Mouse (Mus musculus): ENCODE results near the gene Tomm20.
"Not testable (repeated sequence)": the region's sequence is repeated elsewhere in the genome, so short reads cannot be mapped to it uniquely, and the experiment has no call there.

Gene Tomm20

DNA sequence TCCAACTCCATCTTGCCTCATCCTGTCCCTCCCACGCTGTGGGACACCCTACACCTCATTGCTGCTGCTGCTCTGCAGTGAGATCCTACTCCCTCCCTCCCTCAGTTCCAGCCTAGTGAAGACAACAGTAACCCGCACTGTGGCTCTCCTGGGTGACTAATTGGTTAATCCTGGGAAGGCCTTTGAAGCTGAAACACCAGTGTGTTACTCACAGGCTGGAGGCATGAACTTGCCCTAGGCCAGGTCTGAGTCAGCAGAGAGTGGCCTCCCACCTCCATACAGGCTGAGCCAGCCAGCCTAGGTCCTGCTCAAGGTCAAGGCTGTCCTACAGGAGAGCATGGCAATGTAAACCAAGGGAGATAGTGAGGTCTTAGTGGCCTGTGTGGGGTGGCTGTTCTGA, 26.4 kb downstream of the Tomm20 start:
- no peak for DNase-seq (ENCODE audit: low read depth, low spot score)

DNA sequence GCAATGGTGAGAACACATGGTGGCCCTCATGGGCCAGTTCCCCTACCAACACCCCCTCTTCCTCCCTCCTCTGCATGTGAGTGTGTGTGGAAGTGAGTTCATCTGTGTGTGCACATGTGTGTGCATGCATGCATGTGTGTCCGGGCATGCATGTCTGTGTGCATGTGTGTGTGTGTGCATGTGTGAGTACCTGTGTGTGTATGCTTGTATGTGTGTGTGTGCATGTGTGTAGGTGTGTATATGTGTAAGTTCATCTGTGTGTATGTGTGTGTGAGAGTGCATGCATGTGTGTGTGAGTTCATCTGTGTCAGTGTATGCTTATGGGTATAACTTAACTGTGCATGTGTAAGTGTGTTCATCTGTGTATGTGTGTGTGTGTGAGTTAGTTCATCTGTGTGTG, 27.3 kb downstream of the Tomm20 start:
- no peak for DNase-seq (ENCODE audit: low read depth, low spot score)

DNA sequence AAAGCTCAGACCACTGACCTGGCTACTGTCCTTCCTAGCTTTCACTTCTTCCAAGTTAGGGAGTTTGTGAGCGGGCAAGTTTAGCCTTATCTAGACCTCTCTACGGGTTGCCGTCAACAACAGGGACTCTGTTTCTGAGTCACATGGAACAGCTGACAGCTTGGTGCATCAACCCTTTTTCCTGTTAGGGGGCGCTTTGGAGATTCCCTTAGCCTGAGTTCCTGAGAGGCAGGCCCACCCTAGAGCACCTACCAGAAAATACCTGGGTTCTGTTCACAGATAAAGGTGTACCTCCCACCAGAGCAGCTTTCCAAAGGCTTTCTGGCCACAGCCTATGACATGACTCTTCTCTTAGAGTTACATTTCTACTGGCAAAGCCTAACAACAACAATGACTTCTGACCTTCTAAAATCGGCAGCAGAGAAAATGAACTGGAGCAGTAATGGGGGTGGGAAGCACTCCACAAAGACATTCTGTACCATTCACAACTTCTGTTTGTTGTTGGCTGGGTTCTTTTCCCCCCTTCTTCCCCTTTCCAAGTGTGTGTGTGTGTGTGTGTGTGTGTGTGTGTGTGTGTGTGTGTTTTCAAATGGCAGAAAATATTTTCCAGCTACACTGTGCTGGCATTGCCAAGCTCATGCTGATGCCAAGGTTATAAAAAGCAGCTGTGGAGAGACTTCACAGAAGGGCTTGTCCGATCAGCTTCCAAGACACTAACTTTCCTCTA, 28.3 kb downstream of the Tomm20 start:
- no peak for DNase-seq (ENCODE audit: low read depth, low spot score)

DNA sequence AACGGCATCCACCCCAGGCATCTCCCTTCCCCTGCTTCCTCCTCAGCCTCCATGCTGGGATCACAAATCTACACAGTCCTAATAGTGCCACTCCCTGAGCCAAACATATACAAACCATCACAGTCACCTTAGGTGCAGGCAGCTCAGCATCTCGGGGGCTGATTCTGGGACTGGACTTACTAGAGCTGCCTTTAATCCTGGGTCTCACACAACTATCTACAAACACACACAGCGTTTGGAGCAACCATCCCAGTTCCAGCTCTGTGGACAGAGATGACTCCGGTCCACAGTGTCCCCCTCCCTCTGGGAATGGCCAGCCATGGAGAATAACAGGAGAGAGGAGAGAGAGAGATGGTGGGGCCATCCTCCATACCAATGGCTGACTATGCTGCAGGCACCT, 29.0 kb downstream of the Tomm20 start:
- DNase-seq (ENCODE audit: low read depth, low spot score), result no peak

DNA sequence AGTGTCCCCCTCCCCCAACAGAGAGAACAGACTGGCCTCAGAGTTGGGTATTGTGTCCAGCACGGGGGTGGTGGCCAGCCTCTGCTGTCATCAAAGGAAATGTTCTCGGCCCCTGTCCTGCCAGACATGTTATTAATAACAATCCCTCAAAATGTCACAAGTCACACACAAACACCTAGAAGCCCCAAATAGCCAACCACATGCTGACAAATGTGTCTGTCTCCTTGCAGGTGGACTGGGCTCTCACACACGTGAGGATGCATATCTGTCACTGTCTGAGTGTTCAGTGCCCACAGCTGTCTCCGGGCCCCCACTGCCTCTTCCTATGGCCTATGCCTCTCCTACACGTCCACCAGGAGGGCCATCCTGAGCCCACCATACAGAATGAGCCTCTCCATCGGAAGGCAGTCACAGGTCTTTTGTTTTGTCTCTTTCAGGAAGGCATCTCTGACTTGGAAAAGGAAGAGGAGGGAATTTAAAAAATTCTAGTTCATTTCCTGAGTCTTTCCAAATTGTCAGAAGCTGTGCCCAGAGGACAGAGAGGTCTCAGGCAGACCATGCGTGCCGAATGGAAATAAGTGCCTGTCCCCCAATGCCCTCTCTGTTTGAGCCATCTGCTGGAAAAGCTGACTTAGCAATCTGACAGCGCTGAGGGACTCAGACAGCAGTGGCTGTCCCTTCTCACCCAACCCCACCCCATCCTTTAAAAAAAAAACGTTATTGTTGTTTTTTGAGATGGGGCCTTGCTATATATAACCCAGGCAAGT, 30.9 kb downstream of the Tomm20 start:
- DNase-seq (ENCODE audit: low read depth, low spot score), result no peak

DNA sequence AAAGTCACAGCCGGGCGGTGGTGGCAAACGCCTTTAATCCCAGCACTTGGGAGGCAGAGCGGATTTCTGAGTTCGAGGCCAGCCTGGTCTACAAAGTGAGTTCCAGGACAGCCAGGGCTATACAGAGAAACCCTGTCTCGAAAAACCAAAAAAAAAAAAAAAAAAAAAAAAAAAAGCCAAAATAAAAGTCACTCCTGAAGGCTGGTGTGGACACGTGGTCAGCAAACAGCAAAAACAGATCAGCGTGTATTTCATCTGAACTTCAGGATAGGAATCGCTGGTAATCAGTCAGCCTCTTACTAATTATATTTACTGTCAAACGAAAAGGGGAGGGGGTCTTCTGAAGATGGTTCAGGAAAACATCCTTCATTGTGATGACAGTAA, 31.5 kb downstream of the Tomm20 start:
- not testable (repeated sequence) for DNase-seq (ENCODE audit: low read depth, low spot score)

GRCm38 (mm10) chr8:126913241-126914106, 32.2 kb downstream of the Tomm20 start:
- no peak for DNase-seq (ENCODE audit: low read depth, low spot score)

GRCm38 (mm10) chr8:126909371-126909802, 36.3 kb downstream of the Tomm20 start:
- no peak for DNase-seq (ENCODE audit: low read depth, low spot score)

- no peak for DNase-seq (ENCODE audit: low read depth, low spot score)
Observed at GRCm38 (mm10) chr8:126908805-126909204, 36.8 kb downstream of the Tomm20 start.

DNA sequence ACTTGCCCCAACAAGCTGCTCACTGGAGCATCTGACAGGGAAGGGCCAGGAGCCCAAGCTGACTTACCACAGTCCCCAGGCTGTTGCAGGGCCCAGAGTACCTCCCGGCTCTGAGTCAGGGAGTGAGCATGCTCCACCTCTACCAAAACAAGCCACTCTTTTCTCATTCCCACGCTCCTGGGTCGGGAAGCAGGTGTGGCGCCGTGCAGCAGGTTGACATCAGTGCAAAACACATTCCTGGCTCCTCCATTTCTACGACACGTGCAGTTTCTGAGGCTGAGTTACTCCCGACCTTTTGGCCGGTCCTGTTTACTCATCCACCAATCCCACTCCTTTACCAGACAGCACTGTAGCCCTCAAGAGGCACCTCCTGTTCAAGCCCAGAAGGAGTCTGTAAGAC, 37.7 kb downstream of the Tomm20 start:
- no peak for DNase-seq (ENCODE audit: low read depth, low spot score)

DNA sequence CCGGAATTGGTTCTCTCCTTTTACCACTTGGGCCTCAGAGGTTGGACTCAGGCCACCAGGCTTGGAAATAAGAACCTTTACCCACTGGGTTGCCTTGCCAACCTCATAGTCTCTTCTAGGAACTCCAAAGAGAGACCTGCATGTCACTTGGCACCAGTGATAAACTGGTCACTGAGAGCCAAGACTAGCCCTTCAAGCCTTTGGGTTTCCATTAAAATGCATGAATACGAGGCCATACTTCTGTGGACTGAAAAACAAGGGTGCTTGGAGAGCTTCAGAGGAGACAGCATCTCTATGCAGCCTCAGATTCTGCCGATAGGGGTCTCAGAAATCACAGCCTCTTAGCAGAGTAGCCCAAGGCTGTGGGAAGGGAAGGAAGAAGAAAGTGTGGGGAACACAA, 38.3 kb downstream of the Tomm20 start:
- DNase-seq (ENCODE audit: low read depth, low spot score), result no peak

DNA sequence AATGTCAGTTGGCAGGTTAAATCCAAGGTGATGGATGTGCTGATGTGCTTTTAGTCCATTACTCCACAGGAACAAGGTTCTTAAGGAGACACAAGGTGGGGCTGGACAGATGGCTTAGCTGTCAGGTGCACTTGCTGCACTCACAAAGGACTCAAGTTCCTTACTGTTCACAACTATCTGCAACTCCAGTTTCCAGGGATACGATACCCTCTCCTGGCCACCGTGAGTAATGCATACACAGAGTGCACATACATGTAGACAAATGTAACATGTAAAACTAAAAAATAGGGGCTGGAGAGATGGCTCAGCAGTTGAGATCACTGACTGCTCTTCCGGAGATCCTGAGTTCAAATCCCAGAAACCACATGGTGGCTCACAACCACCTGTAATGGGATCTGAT, 40.3 kb downstream of the Tomm20 start:
- no peak for DNase-seq (ENCODE audit: low read depth, low spot score)

DNA sequence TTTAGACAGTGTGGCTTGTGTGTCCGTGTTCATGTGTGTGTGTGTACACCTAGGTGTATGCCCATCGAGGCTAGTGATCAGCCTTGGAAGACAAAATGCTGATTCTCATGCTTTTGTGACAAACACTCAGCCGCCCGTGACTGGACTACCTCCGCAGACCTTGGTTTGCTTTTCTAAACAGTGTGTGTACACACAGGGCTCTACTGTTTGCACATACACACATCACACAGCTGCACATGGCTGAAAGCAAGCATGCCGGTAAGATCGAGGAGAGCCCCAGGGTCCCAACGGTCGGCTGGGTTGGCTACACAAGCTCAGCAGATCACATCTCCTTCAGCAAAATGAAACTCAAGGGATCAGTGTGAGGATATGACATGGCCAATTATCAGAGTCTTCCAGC, 41.7 kb downstream of the Tomm20 start:
- no peak for DNase-seq (ENCODE audit: low read depth, low spot score)

DNA sequence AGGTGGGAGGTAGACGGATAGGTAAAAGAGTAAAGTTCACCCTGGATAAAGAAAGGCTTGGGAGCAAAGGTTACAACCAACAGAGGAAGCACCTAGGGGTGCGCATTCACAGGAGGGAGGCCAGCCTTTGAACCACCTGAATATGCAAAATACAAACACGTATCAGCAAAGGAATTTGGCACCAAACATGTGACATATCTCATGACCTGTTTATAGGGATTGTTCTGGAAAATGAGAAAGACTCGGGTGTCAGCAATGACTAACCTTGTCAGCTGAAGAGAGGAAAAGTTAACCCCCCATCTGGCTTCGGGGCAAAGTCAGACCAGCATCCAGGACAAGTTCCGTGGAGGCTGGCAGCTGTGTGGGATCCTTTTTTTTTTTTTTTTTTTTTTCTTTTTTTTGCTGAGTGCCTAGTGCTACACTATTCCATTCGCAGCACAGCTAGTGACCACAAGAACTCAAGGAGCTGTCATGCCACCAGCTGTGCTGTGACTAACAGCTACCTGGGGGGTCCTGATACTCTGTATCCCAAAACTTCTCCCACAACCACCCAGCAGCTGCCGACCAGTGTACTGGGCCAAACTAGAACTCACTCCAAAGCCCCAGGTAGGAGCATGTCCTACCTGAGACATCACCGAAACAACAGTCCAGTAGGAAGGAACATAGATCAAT, 42.3 kb downstream of the Tomm20 start:
- DNase-seq (ENCODE audit: low read depth, low spot score), result no peak

GRCm38 (mm10) chr8:126901612-126902011, 44.0 kb downstream of the Tomm20 start:
- no peak for DNase-seq (ENCODE audit: low read depth, low spot score)

DNA sequence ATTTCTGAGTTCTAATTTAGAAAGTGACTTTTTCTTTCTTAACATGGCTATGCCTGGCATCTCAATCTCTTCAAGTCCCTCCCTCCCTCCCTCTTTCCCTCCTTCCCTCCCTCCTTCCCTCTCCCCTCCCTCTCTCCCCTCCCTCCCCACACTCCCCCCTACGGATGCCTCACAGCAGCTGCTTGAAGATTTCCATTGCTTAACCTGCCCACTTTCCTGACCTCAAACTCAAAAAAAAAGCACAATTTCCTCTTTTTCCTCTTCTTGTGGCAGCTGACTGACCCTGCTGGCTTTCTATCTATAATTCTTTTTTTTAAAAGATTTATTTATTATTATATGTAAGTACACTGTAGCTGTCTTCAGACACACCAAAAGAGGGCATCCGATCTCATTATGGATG, 44.6 kb downstream of the Tomm20 start:
- DNase-seq (ENCODE audit: low read depth, low spot score), result no peak

DNA sequence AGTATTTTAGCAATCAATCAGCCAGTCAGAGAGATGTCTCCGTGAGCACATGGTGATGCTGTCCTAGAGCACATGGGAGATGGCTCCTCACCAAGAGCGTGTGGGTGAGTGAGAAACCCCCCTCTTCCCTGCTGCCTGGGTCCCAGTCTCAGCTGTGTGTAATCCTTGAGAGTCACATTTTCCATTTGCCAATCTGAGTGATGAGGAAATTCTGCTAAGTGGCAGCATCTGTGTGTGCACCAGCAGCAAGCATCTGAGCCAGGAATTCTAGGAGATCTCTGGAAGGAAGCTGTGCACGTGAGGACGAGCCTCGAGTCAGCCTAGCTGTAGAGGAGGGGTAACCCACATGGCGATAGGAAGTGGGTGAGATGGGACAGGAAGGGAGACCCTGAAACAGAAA, 50.5 kb downstream of the Tomm20 start:
- DNase-seq (ENCODE audit: low read depth, low spot score), result no peak

- no peak for DNase-seq (ENCODE audit: low read depth, low spot score)
Observed at GRCm38 (mm10) chr8:126887639-126888006, 58.0 kb downstream of the Tomm20 start.

- no peak for DNase-seq (ENCODE audit: low read depth, low spot score)
Observed at GRCm38 (mm10) chr8:126886741-126887638, 58.7 kb downstream of the Tomm20 start.

DNA sequence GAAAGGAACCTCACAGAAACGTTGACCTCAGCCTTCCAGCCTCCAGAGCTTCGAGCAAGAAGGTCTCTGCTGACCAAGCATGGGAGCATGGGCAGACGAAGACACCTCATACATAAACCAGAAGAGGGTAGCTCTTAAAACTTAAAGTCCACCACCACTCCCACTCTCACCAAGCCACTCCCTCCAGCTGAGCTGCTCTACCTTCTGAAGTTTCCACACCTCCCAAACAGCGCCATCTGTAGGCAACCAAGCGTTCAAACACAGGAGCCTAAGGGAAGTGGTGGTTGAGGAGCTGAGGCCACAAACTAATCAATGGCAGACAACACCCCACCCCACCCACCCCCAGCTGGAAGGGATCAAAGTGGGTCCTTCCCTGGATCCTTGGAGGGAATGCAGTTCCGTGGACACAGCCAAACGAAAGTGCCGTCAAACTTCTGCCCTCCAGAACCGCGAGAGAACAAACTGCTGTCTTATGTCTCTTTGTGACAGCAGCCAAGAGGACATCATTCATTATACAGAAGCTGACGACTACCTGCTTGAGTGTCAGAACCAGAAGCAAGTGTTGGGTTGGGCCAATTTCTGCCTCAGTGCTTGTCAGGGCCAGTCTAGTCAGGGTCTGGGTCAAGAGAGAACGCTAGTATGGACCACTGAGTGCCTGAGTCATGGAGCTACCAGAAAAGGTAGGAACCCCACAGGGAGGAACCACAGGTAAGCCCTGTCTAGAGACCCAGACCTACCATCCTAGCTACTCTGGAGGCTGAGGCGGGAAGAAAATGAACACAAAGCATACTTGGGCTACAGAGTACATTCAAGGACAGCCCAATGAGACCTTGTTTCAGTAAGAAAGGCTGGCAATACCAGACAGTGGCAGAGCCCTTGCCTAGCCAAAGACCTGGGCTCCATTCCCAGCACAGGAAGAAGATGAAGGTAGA, 59.8 kb downstream of the Tomm20 start:
- no peak for DNase-seq (ENCODE audit: low read depth, low spot score)

Data from retina, adult 2 months (tissue).